Mouse (Mus musculus): ENCODE data around the gene Tmem183a.

Gene Tmem183a

DNA sequence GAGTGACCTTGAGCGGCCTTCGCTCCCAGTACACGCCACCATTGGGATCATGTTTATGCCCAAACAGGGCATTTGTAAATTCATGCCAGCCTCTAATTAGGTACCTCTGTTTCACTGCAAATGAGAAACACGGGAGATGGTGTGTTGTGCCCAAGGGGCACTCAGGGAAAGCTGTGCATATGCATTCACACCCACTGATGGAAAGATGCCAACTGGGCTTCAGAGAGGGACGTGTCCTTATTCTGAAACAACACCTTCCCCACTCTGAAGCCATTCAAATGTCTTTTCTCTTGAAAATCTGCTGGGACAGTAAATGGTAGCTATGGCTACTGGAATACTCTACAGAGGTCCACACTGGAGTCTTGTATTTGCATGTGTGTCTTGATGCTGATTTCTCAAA lies 43.5 kb downstream of the Tmem183a start:
- no peak for DNase-seq

- no peak for DNase-seq
Observed at GRCm38 (mm10) chr1:134316361-134316760, 45.4 kb downstream of the Tmem183a start.

DNA sequence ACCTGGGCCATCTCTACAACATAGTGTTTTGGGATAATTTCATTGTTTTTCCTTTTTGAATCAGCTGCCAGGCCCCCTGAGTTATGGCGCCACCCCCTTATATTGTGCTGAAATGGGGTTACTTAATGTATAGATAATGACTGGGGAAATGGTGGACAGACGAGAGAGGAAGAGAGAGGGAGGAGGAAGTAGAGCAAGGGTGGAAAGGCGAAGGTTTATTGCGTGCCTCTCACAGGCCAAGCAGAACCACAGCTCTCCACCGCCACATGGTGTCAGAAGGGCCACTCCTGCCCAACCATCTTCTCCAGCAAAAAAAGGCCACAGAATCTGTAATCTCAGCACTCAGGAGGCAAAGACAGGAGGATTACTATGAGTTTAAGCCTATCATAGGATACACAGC lies 46.6 kb downstream of the Tmem183a start:
- DNase-seq, result no peak

- DNase-seq, result no peak
Observed at GRCm38 (mm10) chr1:134311760-134312159, 50.0 kb downstream of the Tmem183a start.

DNA sequence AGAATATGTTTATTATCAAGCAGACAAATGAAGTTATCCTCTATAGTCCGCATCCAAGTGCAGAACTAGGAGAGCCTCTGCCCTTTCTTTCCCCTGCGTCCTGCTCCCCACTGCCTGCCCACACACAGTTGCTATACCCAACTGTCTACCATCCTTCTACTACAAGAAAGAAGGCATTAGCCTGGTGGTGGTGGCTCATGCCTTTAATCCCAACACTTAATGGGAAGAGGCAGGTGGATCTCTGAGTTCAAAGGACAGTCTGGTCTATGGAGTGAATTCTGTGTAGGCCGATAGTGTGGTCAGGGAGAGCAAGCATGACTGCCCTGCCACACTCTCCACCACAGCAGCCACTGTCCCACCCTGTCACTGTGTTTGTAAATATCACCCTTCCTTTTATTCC lies 51.0 kb downstream of the Tmem183a start:
- DNase-seq, result no peak

DNA sequence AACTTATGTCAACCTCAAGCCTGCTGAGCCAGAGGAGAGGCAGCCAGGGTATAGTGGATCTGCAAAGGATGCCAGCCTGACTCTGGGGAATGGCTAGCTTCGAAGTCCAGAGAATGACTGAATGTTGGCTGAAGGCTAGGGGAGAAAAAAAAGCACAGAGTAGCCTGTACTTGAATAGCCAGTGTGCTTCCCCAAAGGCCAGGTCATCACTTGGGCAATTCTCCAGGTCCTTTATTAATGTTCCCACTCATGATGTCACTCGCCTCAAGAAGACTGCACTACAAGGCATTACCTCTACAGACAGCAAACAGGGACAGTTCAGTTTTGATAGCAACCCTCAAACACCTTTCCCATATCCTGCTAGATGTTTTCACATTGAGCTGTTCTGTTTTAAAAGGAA lies 51.5 kb downstream of the Tmem183a start:
- no peak for DNase-seq

GRCm38 (mm10) chr1:134307409-134307808 lies 54.4 kb downstream of the Tmem183a start:
- no peak for DNase-seq

DNA sequence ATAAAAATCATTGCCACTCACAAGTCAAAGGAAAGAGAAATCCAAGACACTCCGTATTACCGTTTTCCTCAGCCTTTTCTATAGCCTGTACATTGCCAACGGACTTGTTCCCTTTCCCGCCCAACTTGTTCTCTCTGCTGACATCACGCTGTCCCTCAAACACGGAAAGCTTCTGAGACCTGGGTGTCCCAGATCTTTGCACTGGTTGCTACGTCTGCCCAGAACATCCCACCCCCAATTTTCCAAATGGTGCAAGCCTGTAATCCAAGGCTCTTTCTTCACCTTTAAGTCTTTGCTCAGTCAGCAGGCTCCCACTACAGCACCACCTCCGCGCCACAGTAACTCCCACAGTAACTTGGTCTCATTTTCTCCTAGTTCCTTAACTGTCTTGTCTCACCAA lies 56.8 kb downstream of the Tmem183a start:
- no peak for DNase-seq

DNA sequence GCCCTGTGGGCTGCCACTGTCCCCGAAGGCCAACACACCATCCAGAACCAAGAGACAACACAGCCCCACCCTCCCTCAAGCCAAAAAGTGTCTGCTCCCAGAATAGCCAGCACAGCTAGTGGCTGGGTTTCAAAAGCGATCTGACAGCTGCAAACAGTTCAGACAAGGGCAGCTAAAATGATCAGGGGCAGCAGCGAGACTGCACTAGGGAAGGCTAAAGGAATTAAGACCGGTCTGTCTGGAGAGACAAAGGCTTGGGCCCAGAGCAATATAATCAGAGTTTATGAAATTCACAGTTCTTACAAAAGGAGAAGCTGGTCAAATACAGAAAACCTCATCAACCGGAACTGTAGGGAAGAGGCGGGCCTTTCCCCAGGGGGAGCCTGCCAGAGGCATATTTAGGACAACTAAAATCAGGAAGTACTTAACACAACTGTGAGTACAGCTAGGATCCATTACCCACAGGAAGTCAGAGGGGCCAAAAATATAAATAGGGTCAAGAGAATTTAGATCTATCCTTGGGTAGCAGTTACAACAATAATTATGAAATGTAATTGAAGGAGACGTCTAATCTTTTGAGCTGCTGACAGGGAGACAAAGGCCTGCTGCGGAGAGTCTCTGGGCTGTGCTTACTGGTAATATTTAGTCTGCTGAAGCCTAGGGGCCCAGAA lies 59.1 kb downstream of the Tmem183a start:
- peak; percentile 61 to 71 for DNase-seq

DNA sequence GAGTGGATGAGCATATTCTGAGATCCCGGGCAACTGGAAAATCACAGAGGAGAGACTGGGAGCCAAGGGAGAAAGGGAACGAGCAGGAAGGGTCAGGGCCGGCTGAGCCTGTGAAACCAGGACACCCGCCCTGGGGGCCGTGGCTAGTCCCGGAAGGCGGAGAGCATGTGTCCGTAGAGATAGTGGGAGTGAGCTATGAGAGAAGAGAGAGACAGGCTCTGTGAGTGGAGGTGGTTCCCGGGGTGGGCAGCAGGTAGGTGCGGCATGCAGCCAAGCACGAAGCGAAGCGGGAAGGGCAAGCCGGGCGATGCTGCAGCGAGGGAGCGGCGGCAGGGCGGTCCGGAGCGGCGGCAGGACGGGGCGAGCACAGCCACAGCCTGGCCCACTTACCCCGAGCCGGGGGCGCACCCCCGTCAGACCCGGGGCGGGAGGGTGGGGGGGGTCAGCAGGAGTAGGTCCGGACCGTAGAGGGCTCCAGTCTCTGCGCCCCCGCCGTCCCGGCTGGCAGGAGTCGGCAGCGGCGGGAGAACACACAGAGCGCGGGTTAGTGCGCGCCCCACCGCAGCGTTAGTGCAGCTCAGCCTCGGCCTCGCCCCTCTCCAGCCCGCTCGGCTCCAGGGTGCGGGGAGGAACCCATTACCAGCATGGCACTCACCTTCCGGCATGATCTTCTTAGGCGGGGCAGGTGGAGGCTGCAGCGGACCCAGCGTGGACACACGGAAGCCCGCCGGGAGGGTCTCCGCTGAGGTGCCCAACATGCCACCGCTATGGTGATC lies 63.0 kb downstream of the Tmem183a start:
- peak; percentile 42 to 47 for DNase-seq

DNA sequence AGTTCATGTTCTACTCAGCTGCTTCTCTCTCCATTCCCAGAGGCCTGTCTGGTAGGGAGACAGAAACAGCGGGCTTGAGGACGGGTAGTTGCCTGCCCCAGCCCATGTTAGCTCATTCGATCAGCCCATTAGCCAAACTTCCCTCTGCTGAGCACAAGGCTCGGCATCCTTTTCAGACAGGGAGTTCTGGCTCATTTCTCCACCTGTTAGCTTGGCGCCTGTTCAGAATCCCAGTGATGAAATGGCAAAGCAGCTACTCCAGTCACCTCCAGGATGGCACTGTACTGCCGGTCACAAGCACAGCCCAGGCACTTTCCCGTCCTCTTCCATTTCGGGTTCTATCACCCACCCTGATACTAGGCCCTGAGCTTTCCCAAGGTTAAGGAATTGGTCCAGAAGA lies 64.5 kb downstream of the Tmem183a start:
- no peak for DNase-seq

Measured in B cell, adult 2 months (primary cell).